Mouse (Mus musculus): ENCODE measurements around the gene 0610009B22Rik. TPM values are rescaled to one million over a fixed set of nuclear protein-coding genes. Genes with fewer than 3 reads are reported as not detected.

0610009B22Rik gene
- polyA plus RNA-seq, 1 experiment from 2014 or later = 105 TPM

GRCm38 (mm10) chr11:51635525-51636322 lies 53.0 kb downstream of the 0610009B22Rik start, which contains the start of gene Rmnd5b:
TSS of gene Rmnd5b (minus strand) at chr11:51635896.
- H3K9ac ChIP-seq (ENCODE audit: low read depth, low read length) = peak within 1 kb of the TSS; percentile 75
- peak within 1 kb of the TSS; percentile 71 for H3K4me3 ChIP-seq (ENCODE audit: low read length)
- H3K9me3 ChIP-seq (ENCODE audit: control insufficient read depth, low read length) = no peaks in the 10 kb centered on the region
- H3K36me3 ChIP-seq (ENCODE audit: control insufficient read depth, insufficient read depth, low read length) = no peaks in the 10 kb centered on the region
- peak; percentile 70 for ATAC-seq (ENCODE audit: low FRiP score, low TSS enrichment)
- H3K4me1 ChIP-seq (ENCODE audit: control insufficient read depth, insufficient read depth, low read length) = peaks cover 20% of the 10 kb centered on the region; the same call in 1 of the 2 replicates
- H3K27me3 ChIP-seq (ENCODE audit: control insufficient read depth, insufficient read depth, low read length) = no peaks in the 10 kb centered on the region
- peak within 1 kb of the TSS; percentile 57 for H3K4me2 ChIP-seq (replicated peaks; ENCODE audit: low read depth, low read length)
- H3K27ac ChIP-seq (ENCODE audit: low read depth, low read length) = peak within 1 kb of the TSS; percentile 51
- under 1% methylated on average over 61 of the region's 61 CpGs for WGBS

Other genes starting within 250 kb of the 0610009B22Rik start
- gene Phykpl, start 104.1 kb downstream of the 0610009B22Rik start, polyA plus RNA-seq (2014; fragmentation: Nextera tagmentation; extraction: Ambion mirVana) = 15.9 and 23.2 TPM in 2 replicates
- gene Hnrnpab, start 82.0 kb downstream of the 0610009B22Rik start, polyA plus RNA-seq (2014; fragmentation: Nextera tagmentation; extraction: Ambion mirVana) = 628 and 680 TPM in 2 replicates
- 211 and 264 TPM in 2 replicates for gene Nhp2, start 69.1 kb downstream of the 0610009B22Rik start, polyA plus RNA-seq (2014; fragmentation: Nextera tagmentation; extraction: Ambion mirVana)
- gene Rmnd5b, start 53.0 kb downstream of the 0610009B22Rik start, polyA plus RNA-seq (2014; fragmentation: Nextera tagmentation; extraction: Ambion mirVana) = 38.9 and 48.7 TPM in 2 replicates
- 18.5 and 22.6 TPM in 2 replicates for gene N4bp3, start 38.0 kb downstream of the 0610009B22Rik start, polyA plus RNA-seq (2014; fragmentation: Nextera tagmentation; extraction: Ambion mirVana)
- 2.4 and 3.8 TPM in 2 replicates for gene D930048N14Rik, start 37.9 kb downstream of the 0610009B22Rik start, polyA plus RNA-seq (2014; fragmentation: Nextera tagmentation; extraction: Ambion mirVana)
- 12.4 and 18.3 TPM in 2 replicates for gene Sec24a, start 74.8 kb upstream of the 0610009B22Rik start, polyA plus RNA-seq (2014; fragmentation: Nextera tagmentation; extraction: Ambion mirVana)
- gene Sar1b, start 74.8 kb upstream of the 0610009B22Rik start, polyA plus RNA-seq (2014; fragmentation: Nextera tagmentation; extraction: Ambion mirVana) = 116 and 133 TPM in 2 replicates
- gene Jade2, start 168.8 kb upstream of the 0610009B22Rik start, polyA plus RNA-seq (2014; fragmentation: Nextera tagmentation; extraction: Ambion mirVana) = 0.37 and 0.38 TPM in 2 replicates

All from kidney, embryonic 14.5 days (tissue).